Mouse (Mus musculus) liver (tissue): Measurements from ENCODE around the gene Pianp.

ENCODE experiments used
- DNase-seq: peaks from one replicate; pipeline ENCODE4 v3.0.0-alpha.2; 2020; ENCODE audit warnings: mixed read lengths

Gene Pianp

GRCm38 (mm10) chr6:124996551-124997501, at the start of gene Pianp:
TSS of gene Pianp (plus strand) at chr6:124996694.
- DNase-seq = peak; percentile 61

GRCm38 (mm10) chr6:124953991-124954715, 42.3 kb upstream of the Pianp start:
- DNase-seq = no peak

- no peak for DNase-seq
These were observed 41.3 kb upstream of the Pianp start for GRCm38 (mm10) chr6:124955212-124955611.

- no peak for DNase-seq
These were observed 38.4 kb upstream of the Pianp start for GRCm38 (mm10) chr6:124958127-124958526.

DNA sequence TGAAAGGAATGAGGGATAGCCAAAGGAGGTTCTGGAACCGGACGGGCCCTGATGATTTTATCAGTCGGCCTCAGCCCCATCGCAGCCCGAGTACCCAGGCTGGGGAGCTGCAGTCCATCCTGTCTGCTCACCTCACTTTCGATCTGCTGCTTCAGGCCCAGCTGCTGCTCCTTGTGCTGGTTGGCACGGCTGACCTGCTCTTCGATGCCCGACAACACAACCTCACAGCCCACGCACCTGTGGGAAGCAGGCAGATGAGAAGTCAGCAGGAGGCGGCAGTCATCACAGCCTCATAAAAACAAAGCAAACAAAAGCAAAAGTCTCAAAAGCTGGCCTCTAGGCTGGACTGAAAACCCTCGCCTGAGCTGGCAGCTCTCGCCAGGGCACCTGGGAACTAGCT, 36.5 kb upstream of the Pianp start:
- DNase-seq = no peak

- no peak for DNase-seq
These were observed 35.5 kb upstream of the Pianp start for GRCm38 (mm10) chr6:124961021-124961420.

- DNase-seq = peak; percentile 7
These were observed 31.9 kb upstream of the Pianp start for GRCm38 (mm10) chr6:124964638-124965037.

GRCm38 (mm10) chr6:124965088-124965719, 31.3 kb upstream of the Pianp start, which contains the start of gene Cops7a:
TSS of gene Cops7a (minus strand) at chr6:124965538.
- peak; percentile 94 for DNase-seq

- no peak for DNase-seq
These were observed 30.7 kb upstream of the Pianp start for GRCm38 (mm10) chr6:124965747-124966146.

GRCm38 (mm10) chr6:124966466-124967118, 29.9 kb upstream of the Pianp start:
- DNase-seq = no peak

GRCm38 (mm10) chr6:124967766-124968165, 28.7 kb upstream of the Pianp start:
- DNase-seq = peak; percentile 50

DNA sequence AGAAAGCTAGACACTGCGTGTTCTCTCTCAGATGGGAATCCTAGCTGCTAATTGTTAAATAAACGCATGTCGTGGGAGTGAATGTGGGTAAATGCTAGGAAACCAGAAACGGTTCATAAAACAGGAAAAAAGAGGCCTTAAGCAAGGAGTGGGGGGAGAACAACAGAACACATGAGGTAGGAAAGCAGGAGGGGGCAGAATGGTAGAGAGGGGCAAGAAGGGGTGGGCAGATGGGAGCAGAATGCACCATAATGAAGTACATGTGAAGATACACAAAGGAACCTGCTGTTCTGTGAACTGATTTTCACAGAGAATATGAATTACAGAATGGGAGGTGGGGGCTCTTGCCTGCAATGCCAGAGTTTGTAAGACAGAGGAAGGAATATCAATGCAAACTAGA, 4.3 kb upstream of the Pianp start:
- DNase-seq = no peak

DNA sequence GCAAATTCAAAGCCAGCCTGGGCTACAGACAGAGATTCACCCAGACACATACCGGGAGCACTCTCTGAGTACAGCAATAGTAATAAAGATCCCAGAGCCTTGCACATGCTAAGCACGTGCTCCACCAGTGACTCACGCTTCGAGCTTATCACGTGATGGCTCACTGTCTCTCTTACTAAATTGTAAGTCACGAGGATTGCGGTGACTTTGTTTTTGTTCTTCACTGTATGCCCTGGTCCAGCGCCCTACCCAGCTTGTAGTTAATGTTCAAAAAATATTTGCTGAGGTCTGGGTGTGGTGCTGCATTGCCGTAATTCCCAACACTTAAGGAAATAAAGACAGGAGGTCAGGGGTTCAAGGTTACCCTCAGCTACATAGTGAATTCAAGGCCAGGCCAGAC, 3.1 kb upstream of the Pianp start:
- no peak for DNase-seq

DNA sequence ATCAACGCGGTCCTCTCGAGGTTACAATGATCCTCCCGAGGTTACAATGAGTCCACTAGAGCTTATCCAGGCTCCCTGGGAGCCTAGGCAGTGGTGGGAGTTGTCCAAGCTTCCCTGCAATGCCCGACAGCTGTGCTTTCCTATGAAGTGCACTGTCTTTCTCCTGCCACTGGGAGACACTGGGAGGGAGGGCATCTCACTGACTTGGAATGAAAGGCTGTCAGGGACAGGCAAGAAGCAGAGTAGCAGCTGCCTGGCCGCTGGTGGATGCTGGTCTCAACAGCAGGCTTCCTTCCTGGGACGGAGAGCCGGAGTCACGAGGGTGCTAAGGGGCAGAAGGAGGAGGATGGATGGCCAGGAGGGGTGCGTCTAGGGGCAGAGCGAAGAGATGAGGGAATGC, 2.6 kb upstream of the Pianp start:
- DNase-seq = no peak

GRCm38 (mm10) chr6:124995246-124995645, 1.2 kb upstream of the Pianp start:
- DNase-seq = no peak

DNA sequence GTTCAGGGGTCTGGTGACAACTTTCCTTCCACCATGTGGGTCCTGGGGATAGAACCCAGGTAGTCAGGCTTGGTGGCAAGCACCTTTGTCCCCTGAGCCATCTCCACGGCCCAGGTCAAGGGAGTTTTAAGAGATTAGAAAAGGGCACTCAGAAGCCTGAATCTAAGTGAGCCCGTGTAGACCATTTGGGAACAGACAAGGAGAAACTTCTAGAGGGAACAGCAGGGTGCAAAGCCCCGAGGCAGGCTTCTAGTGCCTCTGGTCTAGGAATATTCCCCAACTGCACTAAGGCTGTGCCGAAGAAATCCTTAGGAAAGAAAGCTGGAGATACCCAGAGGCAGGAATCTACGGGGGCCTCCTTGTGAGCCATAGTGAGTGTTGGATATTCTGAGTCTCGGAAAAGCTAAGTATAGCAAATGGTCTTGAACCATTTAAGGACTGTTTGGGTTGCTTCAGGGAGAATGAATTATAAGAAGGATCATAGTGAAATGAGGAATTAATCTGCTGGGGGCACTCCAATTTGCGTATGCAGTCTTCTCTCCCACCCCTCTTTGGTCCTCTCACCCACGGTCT, 577 bp upstream of the Pianp start:
- DNase-seq = no peak

DNA sequence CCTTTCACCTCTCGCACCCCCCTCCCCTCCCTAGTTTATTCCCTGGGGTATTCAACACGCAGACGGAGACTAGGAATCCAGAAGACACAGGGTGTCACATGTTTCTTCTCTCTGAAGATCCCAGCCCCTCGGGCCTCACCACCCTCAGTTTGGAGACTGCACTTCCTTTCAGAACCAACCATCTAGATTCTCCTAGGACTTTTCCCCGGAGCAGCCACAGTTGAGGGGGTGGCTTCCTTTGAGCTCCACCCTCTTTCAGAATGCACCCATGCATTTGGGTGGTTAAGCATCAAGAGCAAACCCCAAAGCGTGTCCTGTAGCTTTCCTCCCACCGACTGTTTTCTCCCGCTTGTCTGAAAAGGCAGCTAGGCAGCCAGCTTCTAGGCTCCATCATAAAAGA, 1.6 kb downstream of the Pianp start:
- DNase-seq = no peak

DNA sequence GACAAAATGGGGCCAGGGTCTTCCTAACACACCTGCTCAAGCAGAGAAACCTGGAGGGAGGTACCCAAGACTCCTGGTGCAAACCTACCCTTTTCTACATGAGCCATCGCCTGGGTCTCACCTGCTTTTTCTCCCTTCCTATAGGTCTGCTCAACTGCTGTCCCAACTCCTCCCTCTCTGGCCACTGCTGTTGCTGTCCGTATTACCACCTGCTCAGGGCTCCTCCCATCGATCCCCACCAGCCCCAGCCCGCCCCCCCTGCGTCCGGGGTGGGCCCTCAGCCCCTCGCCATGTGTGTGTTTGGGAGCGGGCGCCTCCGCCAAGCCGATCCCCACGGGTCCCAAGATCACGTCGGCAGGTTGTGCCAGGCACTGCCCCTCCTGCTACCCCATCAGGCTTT, 2.6 kb downstream of the Pianp start:
- DNase-seq = no peak

- no peak for DNase-seq
These were observed 3.1 kb downstream of the Pianp start for GRCm38 (mm10) chr6:124999546-124999945.

DNA sequence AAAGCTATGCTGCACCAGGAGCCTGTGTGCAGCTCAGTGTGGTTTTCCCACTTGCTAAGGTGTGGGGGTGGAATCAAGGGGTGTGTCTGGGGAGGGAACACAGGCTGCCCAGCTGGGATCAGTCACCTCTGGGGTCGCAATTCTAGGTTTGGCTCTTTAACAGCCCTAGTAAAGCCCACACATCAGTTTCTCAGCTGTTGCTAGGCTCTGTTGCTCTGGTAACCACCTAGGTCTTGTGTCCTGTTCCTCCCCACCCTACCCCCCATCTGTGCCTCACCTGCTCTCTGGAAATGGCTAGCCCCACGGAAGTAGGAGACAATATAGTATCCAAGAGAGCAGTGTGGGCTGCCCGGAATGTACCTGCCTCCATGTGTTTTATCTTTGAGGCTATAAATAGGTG, 7.2 kb downstream of the Pianp start:
- DNase-seq = no peak

DNA sequence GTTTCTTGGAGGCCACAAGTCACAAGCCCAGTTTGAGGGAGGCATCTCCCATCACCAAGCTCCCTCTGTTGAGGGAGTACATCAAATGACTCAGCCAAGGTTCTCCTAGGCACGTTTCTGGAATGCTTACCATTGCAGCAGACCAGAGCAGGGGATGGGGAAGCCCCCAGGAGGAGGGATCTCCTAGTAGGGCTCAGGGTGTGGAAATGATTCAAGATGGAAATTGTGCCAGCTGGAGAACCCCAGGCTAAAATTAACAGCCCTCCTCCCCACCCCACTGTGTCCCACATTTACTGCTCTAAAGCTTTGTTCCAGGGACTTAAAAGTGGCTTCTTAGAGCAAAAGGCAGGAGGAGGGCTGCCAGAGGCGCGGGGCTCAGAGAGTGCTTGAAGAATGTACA, 8.6 kb downstream of the Pianp start:
- no peak for DNase-seq

DNA sequence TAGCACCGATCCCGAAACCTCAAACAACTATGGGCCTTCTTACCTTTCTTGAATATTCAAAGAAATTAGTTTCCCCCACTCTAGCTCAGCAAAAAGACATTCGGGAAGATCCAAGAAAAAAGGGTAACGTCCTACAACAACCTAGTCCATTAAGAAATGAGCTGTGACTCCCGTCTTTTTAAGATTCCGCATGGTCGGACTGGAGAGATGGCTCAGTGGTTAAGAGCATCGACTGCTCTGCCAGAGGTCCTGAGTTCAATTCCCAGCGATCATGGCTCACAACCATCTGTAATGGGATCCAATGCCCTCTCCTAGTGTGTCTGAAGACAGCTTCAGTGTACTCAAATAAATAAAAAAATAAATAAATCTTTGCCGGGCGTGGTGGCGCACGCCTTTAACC, 11.6 kb downstream of the Pianp start:
- no peak for DNase-seq
